Mouse (Mus musculus): ENCODE results near the gene Gabra4. TPM values are rescaled to one million over a fixed set of nuclear protein-coding genes. Genes with fewer than 3 reads are reported as not detected.

Gabra4 gene
- polyA plus RNA-seq, 1 experiment from 2014 or later = 2.9 TPM

Other genes starting within 250 kb of the Gabra4 start
- gene Cox7b2, start 110.1 kb downstream of the Gabra4 start, polyA plus RNA-seq (2015; fragmentation: Nextera tagmentation; extraction: Ambion mirVana) = not detected in 2 replicates
- gene Gabrb1, start 195 bp downstream of the Gabra4 start, polyA plus RNA-seq (2015; fragmentation: Nextera tagmentation; extraction: Ambion mirVana) = 0.37 and 1.1 TPM in 2 replicates

All from intestine, embryonic 15.5 days (tissue).